Mouse (Mus musculus) myocyte (in vitro differentiated cells): ENCODE data around the gene Smarcc1. TPM values are rescaled to one million over a fixed set of nuclear protein-coding genes. Genes with fewer than 3 reads are reported as not detected.

Experiments
- H3K27me3 ChIP-seq: one replicate; pipeline ENCODE4 v1.6.1; 2011; ENCODE audit not compliant: control insufficient read depth, insufficient read depth, insufficient read length
- H3K36me3 ChIP-seq: one replicate; pipeline ENCODE4 v1.6.1; 2011; ENCODE audit not compliant: control insufficient read depth, insufficient read depth
- H3K4me2 ChIP-seq: one replicate; pipeline ENCODE4 v1.6.1; 2011; ENCODE audit warnings: low read depth, control low read depth
- H3K4me3 ChIP-seq: one replicate; pipeline ENCODE4 v1.5.1; 2011; ENCODE audit warnings: mild to moderate bottlenecking, control low read depth, moderate library complexity
- H3K79me2 ChIP-seq: one replicate; pipeline ENCODE4 v1.6.1; 2011; ENCODE audit not compliant: control insufficient read depth, insufficient read depth
- H3ac ChIP-seq: one replicate; pipeline ENCODE4 v1.6.1; 2011; ENCODE audit not compliant: control insufficient read depth, insufficient read length
- CEBPB ChIP-seq: IDR thresholded peaks from 2 replicates; pipeline ENCODE4 v1.6.1; 2011; ENCODE audit warnings: mild to moderate bottlenecking, moderate library complexity; ENCODE audit not compliant: poor library complexity, insufficient read depth, severe bottlenecking
- E2F4 ChIP-seq: IDR thresholded peaks from one replicate; pipeline ENCODE4 v1.6.1; 2011; ENCODE audit warnings: mild to moderate bottlenecking, control low read depth, moderate library complexity; ENCODE audit not compliant: insufficient read depth
- MAX ChIP-seq: IDR thresholded peaks from one replicate; pipeline ENCODE4 v1.6.1; 2011; ENCODE audit warnings: low read depth, mild to moderate bottlenecking, control low read depth
- MYOD1 ChIP-seq, 3 experiments: IDR thresholded peaks; one replicate each; pipeline ENCODE4 v1.6.1; 2011; ENCODE audit warnings: control low read depth in 2 of 3, low read depth in 2 of 3, mild to moderate bottlenecking in 2 of 3, moderate library complexity in 1 of 3; ENCODE audit not compliant: insufficient read length in 2 of 3, control insufficient read depth in 1 of 3
- MYOG ChIP-seq, 3 experiments: IDR thresholded peaks; one replicate each; pipeline ENCODE4 v1.6.1; 2011; ENCODE audit warnings: control low read depth in 2 of 3, low read depth in 2 of 3, mild to moderate bottlenecking in 2 of 3; ENCODE audit not compliant: insufficient read length in 2 of 3, control insufficient read depth in 1 of 3, insufficient read depth in 1 of 3
- POLR2A ChIP-seq: IDR thresholded peaks from one replicate; pipeline ENCODE4 v1.6.1; 2011; ENCODE audit warnings: low read depth, mild to moderate bottlenecking, control low read depth, moderate library complexity; ENCODE audit not compliant: insufficient read length
- POLR2AphosphoS2 ChIP-seq: IDR thresholded peaks from one replicate; pipeline ENCODE4 v1.6.1; 2011; ENCODE audit warnings: low read depth, control low read depth; ENCODE audit not compliant: insufficient read length
- REST ChIP-seq: IDR thresholded peaks from one replicate; pipeline ENCODE4 v1.6.1; 2011; ENCODE audit warnings: mild to moderate bottlenecking, control low read depth, moderate library complexity; ENCODE audit not compliant: insufficient read depth, insufficient read length
- SRF ChIP-seq: IDR thresholded peaks from one replicate; pipeline ENCODE4 v1.6.1; 2011; ENCODE audit warnings: low read depth; ENCODE audit not compliant: control insufficient read depth, insufficient read length
- TCF12 ChIP-seq: IDR thresholded peaks from one replicate; pipeline ENCODE4 v1.6.1; 2011; ENCODE audit warnings: mild to moderate bottlenecking, control low read depth; ENCODE audit not compliant: poor library complexity, insufficient read depth, severe bottlenecking
- TCF3 ChIP-seq: IDR thresholded peaks from one replicate; pipeline ENCODE4 v1.6.1; 2011; ENCODE audit warnings: low read depth, control low read depth; ENCODE audit not compliant: insufficient read length
- USF1 ChIP-seq: IDR thresholded peaks from one replicate; pipeline ENCODE4 v1.6.1; 2011; ENCODE audit warnings: low read depth, mild to moderate bottlenecking, control low read depth, moderate library complexity
- polyA plus RNA-seq: library from polyadenylated mRNA; unstranded; fragments of >200 nt; fragmentation: generic; extraction: Trizol; gene quantifications from one replicate; pipeline ENCODE4 v1.2.1, GENCODE M21; 2012; ENCODE audit warnings: missing spikeins

Smarcc1 gene
- polyA plus RNA-seq, 1 experiment: 29.5 TPM

DNA sequence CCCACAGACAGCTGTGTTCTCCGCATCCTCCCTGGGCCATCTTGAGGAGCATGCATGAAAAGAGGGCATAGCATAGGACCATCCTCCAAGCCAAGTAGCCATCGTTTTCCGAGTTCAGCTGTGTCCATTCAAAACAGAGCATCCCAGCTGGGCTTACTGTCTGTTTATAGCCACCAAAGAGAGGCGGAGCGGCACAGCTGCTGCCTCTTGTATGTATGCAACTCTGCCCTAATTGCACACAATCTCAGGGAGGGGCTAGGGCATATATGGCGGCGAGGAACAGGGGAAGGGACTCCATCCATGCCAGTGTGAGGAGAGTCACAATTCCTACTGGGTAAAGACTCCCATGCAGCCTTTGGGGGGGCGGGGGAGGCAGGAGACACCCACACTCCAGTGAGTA is 145.7 kb downstream of the Smarcc1 start:
- H3K4me2 ChIP-seq: no peak overlapping the region
- TF ChIP-seq TCF3: no peak
- TF ChIP-seq POLR2AphosphoS2: no peak
- no peak for TF ChIP-seq POLR2A
- TF ChIP-seq REST: no peak
- no peak for TF ChIP-seq CEBPB
- TF ChIP-seq SRF: no peak
- no peak for TF ChIP-seq MYOG (IDR thresholded peaks at IDR 0.05; ENCODE audit: control insufficient read depth in 1 of 3, insufficient read depth in 1 of 3, insufficient read length in 2 of 3, low read depth in 2 of 3)
- TF ChIP-seq MYOD1 (IDR thresholded peaks at IDR 0.05; ENCODE audit: control insufficient read depth in 1 of 3, insufficient read length in 2 of 3, low read depth in 2 of 3): no peak
- no peak for TF ChIP-seq E2F4
- no peak for TF ChIP-seq MAX
- no peak for TF ChIP-seq TCF12
- no peak for TF ChIP-seq USF1
- no peaks in the 10 kb centered on the region for H3K79me2 ChIP-seq
- no peak overlapping the region for H3K4me3 ChIP-seq
- no peaks in the 10 kb centered on the region for H3K36me3 ChIP-seq
- H3ac ChIP-seq: no peak overlapping the region
- peaks cover 49% of the 10 kb centered on the region for H3K27me3 ChIP-seq

DNA sequence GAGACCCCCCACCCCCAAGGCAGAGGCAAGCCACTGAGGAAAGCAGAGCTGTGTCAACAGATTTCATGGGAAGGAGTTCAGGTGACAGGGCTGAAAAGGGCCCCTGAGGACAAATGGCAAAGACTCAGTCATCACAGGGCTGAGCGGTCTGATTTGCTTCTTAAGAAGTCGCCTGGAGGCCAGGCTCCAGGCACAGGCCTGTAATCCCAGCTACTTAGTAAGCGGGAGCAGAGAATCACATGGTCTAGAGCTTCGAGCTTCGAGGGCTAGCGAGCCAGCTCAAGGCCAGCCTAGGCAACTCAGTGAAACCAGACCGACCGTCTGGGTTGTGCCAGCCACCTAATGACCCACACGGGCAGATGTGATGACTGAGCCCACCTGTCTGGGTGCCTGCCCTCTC is 147.5 kb downstream of the Smarcc1 start:
- Histone ChIP-seq H3K4me2 (no peak overlapping the region), H3K27me3 (peaks cover 42% of the 10 kb centered on the region), H3K79me2 (no peaks in the 10 kb centered on the region), H3K36me3 (no peaks in the 10 kb centered on the region), H3K4me3 (no peak overlapping the region), H3ac (no peak overlapping the region)
- TF ChIP-seq REST (no peak), TCF12 (no peak), E2F4 (no peak), POLR2A (no peak), SRF (no peak), USF1 (no peak), MYOD1 (IDR thresholded peaks at IDR 0.05; ENCODE audit: control insufficient read depth in 1 of 3, insufficient read length in 2 of 3, low read depth in 2 of 3) (no peak), MAX (no peak), CEBPB (no peak), MYOG (IDR thresholded peaks at IDR 0.05; ENCODE audit: control insufficient read depth in 1 of 3, insufficient read depth in 1 of 3, insufficient read length in 2 of 3, low read depth in 2 of 3) (no peak), TCF3 (no peak), POLR2AphosphoS2 (no peak)

DNA sequence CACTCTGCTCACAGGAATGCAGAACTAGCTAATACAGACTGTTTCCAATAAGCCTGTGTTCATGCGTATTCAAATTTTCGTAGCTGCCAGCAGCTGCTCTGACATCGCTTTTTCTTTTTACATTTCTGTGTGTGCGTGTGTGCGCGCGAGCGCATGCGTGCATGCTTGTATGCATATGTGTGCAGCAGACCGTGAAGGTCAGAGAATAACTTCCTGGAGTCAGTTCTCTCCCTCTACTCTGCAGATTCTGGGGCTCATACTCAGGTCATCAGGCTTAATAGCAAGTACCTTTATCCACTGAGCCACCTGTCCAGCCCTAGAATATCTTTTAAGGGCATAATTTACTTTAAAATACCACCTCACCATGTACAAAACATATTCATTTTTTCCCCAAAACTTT is 150.9 kb downstream of the Smarcc1 start:
- Histone ChIP-seq H3K27me3 (peaks cover 16% of the 10 kb centered on the region), H3K36me3 (no peaks in the 10 kb centered on the region), H3K79me2 (no peaks in the 10 kb centered on the region), H3ac (no peak overlapping the region), H3K4me3 (no peak overlapping the region), H3K4me2 (no peak overlapping the region)
- TF ChIP-seq MYOG (IDR thresholded peaks at IDR 0.05; ENCODE audit: control insufficient read depth in 1 of 3, insufficient read depth in 1 of 3, insufficient read length in 2 of 3, low read depth in 2 of 3) (no peak), REST (no peak)

- Histone ChIP-seq H3K27me3 (peaks cover 11% of the 10 kb centered on the region), H3ac (no peak overlapping the region), H3K36me3 (no peaks in the 10 kb centered on the region), H3K4me2 (no peak overlapping the region), H3K4me3 (no peak overlapping the region), H3K79me2 (no peaks in the 10 kb centered on the region)
- no peak for TF ChIP-seq POLR2AphosphoS2
- no peak for TF ChIP-seq CEBPB
- TF ChIP-seq MYOG (IDR thresholded peaks at IDR 0.05; ENCODE audit: control insufficient read depth in 1 of 3, insufficient read depth in 1 of 3, insufficient read length in 2 of 3, low read depth in 2 of 3): no peak
- no peak for TF ChIP-seq MAX
- no peak for TF ChIP-seq TCF12
- no peak for TF ChIP-seq SRF
- no peak for TF ChIP-seq REST
- TF ChIP-seq MYOD1 (IDR thresholded peaks at IDR 0.05; ENCODE audit: control insufficient read depth in 1 of 3, insufficient read length in 2 of 3, low read depth in 2 of 3): no peak
- no peak for TF ChIP-seq POLR2A
- no peak for TF ChIP-seq E2F4
- TF ChIP-seq TCF3: no peak
- no peak for TF ChIP-seq USF1
Observed at GRCm38 (mm10) chr9:110272330-110272729, 154.8 kb downstream of the Smarcc1 start.

- TF ChIP-seq TCF12 (no peak), TCF3 (no peak), E2F4 (no peak), MAX (no peak), MYOD1 (IDR thresholded peaks at IDR 0.05; ENCODE audit: control insufficient read depth in 1 of 3, insufficient read length in 2 of 3, low read depth in 2 of 3) (no peak), POLR2AphosphoS2 (no peak), SRF (no peak)
- Histone ChIP-seq H3K79me2 (no peaks in the 10 kb centered on the region), H3K4me3 (no peak overlapping the region), H3ac (no peak overlapping the region), H3K27me3 (peaks cover 7% of the 10 kb centered on the region), H3K4me2 (no peak overlapping the region), H3K36me3 (no peaks in the 10 kb centered on the region)
Observed at GRCm38 (mm10) chr9:110273507-110273906, 156.0 kb downstream of the Smarcc1 start.
